Mouse (Mus musculus) left cerebral cortex, postnatal 14 days (tissue): ENCODE measurements at regions not wholly inside any gene's neighbourhood (a gene's known extent, or its start where the extent isn't known, plus 50 kb on each side); places are given as distances from the start of the nearest gene placed in this dataset.

Experiments used
- DNase-seq, 2 experiments: peaks; one replicate each; pipeline ENCODE4 v3.0.0; 2021 to 2022; ENCODE audit warnings: low spot score in 2 of 2, mixed read lengths in 1 of 2
- intact Hi-C: fragments of 180-260 bp; cut with DNase I; formaldehyde crosslinking; loops from one replicate; pipeline ENCODE4 v1.15.1; 2025

- DNase-seq: no peak
- intact Hi-C loops: no loop called here
Observed at GRCm38 (mm10) chr2:71634471-71634870, 87.9 kb upstream of the Dlx2 start.

- intact Hi-C loops: no loop called here
- no peak for DNase-seq
Observed at GRCm38 (mm10) chr2:71636134-71636533, 89.6 kb upstream of the Dlx2 start.

GRCm38 (mm10) chr2:71636590-71636989, 90.0 kb upstream of the Dlx2 start:
- intact Hi-C loops: no loop called here
- no peak for DNase-seq

GRCm38 (mm10) chr2:71640251-71640650, 93.7 kb upstream of the Dlx2 start:
- intact Hi-C loops: no loop called here
- no peak for DNase-seq

- intact Hi-C loops: no loop called here
Observed at GRCm38 (mm10) chr2:71644038-71644470, 97.5 kb upstream of the Dlx2 start.

GRCm38 (mm10) chr2:71647914-71648497, 97.4 kb upstream of the Itga6 start:
- no peak for DNase-seq
- intact Hi-C loops: no loop called here

More at GRCm38 (mm10) chr2:71644038-71644470, 97.5 kb upstream of the Dlx2 start:
- peak in 1 of 2 experiments; percentile 54 for DNase-seq

- no peak for DNase-seq
- intact Hi-C loops: loop anchor here (5.0 kb wide), 1 partner anchor 161 kb away; no protein-coding TSS in a partner anchor
Observed at GRCm38 (mm10) chr2:71651662-71652061, 93.8 kb upstream of the Itga6 start.

GRCm38 (mm10) chr2:71652261-71652801, 93.1 kb upstream of the Itga6 start:
- intact Hi-C loops: loop anchor here (5.0 kb wide), 1 partner anchor 160 kb away; no protein-coding TSS in a partner anchor
- DNase-seq: peak; percentile 41 to 48

- DNase-seq: no peak
- intact Hi-C loops: loop anchor here (5.0 kb wide), 1 partner anchor 157 kb away; no protein-coding TSS in a partner anchor
Observed at GRCm38 (mm10) chr2:71654817-71655503, 90.5 kb upstream of the Itga6 start.

- intact Hi-C loops: no loop called here
- DNase-seq: peak in 1 of 2 experiments; percentile 30
Observed at GRCm38 (mm10) chr2:71655504-71656390, 89.7 kb upstream of the Itga6 start.

- DNase-seq: no peak
- intact Hi-C loops: no loop called here
Observed at GRCm38 (mm10) chr2:71656611-71657244, 88.7 kb upstream of the Itga6 start.

GRCm38 (mm10) chr2:71661438-71661837, 84.0 kb upstream of the Itga6 start:
- no peak for DNase-seq
- intact Hi-C loops: no loop called here

- intact Hi-C loops: no loop called here
- DNase-seq: no peak
Observed at GRCm38 (mm10) chr2:71661986-71662385, 83.4 kb upstream of the Itga6 start.

- intact Hi-C loops: no loop called here
- no peak for DNase-seq
Observed at GRCm38 (mm10) chr2:71663453-71663852, 82.0 kb upstream of the Itga6 start.

- no peak for DNase-seq
- intact Hi-C loops: no loop called here
Observed at GRCm38 (mm10) chr2:71666927-71667326, 78.5 kb upstream of the Itga6 start.

- DNase-seq: peak; percentile 40 to 81
- intact Hi-C loops: no loop called here
Observed at GRCm38 (mm10) chr2:71667746-71668145, 77.7 kb upstream of the Itga6 start.

- intact Hi-C loops: no loop called here
- no peak for DNase-seq
Observed at GRCm38 (mm10) chr2:71670228-71670790, 75.1 kb upstream of the Itga6 start.

GRCm38 (mm10) chr2:71670882-71671281, 74.5 kb upstream of the Itga6 start:
- intact Hi-C loops: no loop called here
- no peak for DNase-seq
